Mouse (Mus musculus) heart, embryonic 11.5 days (tissue): ENCODE results near the gene Odf3l1. TPM values are rescaled to one million over a fixed set of nuclear protein-coding genes. Genes with fewer than 3 reads are reported as not detected.

ENCODE experiments used
- ATAC-seq: fragments of 200-750 bp; cut with Nextera tagmentation; replicated peaks from 2 replicates; pipeline ENCODE4 v1.8.0; 2017; ENCODE audit warnings: moderate library complexity; ENCODE audit not compliant: insufficient number of reproducible peaks, low FRiP score, low TSS enrichment
- H3K27ac ChIP-seq: fragments of 300-500 bp; sonication (generic); 2 replicates; pipeline ENCODE4 v1.5.1; 2014; ENCODE audit warnings: mild to moderate bottlenecking, low read depth, low read length
- H3K27me3 ChIP-seq: fragments of 300-500 bp; sonication (generic); 2 replicates; pipeline ENCODE4 v1.6.1; 2014; ENCODE audit warnings: mild to moderate bottlenecking, low read length, mixed read lengths; ENCODE audit not compliant: control insufficient read depth, insufficient read depth
- H3K36me3 ChIP-seq: fragments of 300-500 bp; sonication (generic); 2 replicates; pipeline ENCODE4 v1.6.1; 2014; ENCODE audit warnings: mild to moderate bottlenecking, low read length, moderate library complexity, mixed read lengths; ENCODE audit not compliant: control insufficient read depth, insufficient read depth
- H3K4me1 ChIP-seq: fragments of 300-500 bp; sonication (generic); 2 replicates; pipeline ENCODE4 v1.6.1; 2014; ENCODE audit warnings: low read length; ENCODE audit not compliant: control insufficient read depth, insufficient read depth
- H3K4me2 ChIP-seq: fragments of 300-500 bp; sonication (generic); 2 replicates; pipeline ENCODE4 v1.6.1; 2014; ENCODE audit warnings: mild to moderate bottlenecking, moderate library complexity
- H3K4me3 ChIP-seq: fragments of 300-500 bp; sonication (generic); 2 replicates; pipeline ENCODE4 v1.5.1; 2014; ENCODE audit warnings: low read depth, low read length
- H3K9ac ChIP-seq: fragments of 300-500 bp; sonication (generic); 2 replicates; pipeline ENCODE4 v1.6.1; 2014; ENCODE audit warnings: mild to moderate bottlenecking, low read depth, low read length, moderate library complexity
- H3K9me3 ChIP-seq: fragments of 300-500 bp; sonication (generic); replicated peaks from 2 replicates; pipeline ENCODE4 v1.6.1; 2016; ENCODE audit warnings: low read length; ENCODE audit not compliant: control insufficient read depth
- WGBS: fragments of 180-500 bp; shearing (Covaris S2); extraction: QIAGEN DNeasy Blood & Tissue Kit; methylation state at CpG from one replicate; pipeline ENCODE4 v1.1.7; 2014; ENCODE audit not compliant: insufficient replicate concordance; 5-methylcytosine and 5-hydroxymethylcytosine counted together
- polyA plus RNA-seq: library from polyadenylated mRNA; unstranded; fragments of >200 nt; fragmentation: Nextera tagmentation; extraction: Ambion mirVana; gene quantifications from 2 replicates; pipeline ENCODE4 v1.2.1, GENCODE M21; 2014

Gene Odf3l1
- polyA plus RNA-seq, 1 experiment from 2014 or later = 0.87 TPM

DNA sequence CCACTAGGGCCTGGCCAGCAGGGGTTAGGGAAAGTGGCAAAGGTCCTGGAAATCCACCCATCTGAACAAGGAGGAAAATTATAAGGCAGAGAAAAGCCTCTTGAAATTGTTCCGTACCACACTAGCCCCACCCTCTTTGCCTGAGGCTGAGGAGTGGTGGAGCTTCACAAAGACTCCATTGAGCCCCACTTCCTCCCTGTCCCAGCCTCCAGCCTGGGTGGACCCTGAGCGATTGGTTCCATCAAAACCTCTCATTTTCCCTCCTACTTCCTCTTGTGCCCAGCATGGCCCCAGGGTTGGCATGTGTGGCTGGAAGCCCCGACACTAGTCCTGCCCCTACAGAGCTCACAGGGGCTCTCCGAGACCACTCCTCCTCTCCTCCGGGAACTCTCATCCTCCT, 12.8 kb upstream of the Odf3l1 start:
- Histone ChIP-seq H3K27me3 (no peaks in the 10 kb centered on the region), H3K4me1 (peaks cover 34% of the 10 kb centered on the region), H3K36me3 (no peaks in the 10 kb centered on the region), H3K9me3 (no peaks in the 10 kb centered on the region), H3K4me3 (no peak overlapping the region), H3K4me2 (no peak overlapping the region), H3K9ac (no peak overlapping the region), H3K27ac (no peak overlapping the region)
- no peak for ATAC-seq
- 76% methylated on average over 5 of the region's 5 CpGs for WGBS

DNA sequence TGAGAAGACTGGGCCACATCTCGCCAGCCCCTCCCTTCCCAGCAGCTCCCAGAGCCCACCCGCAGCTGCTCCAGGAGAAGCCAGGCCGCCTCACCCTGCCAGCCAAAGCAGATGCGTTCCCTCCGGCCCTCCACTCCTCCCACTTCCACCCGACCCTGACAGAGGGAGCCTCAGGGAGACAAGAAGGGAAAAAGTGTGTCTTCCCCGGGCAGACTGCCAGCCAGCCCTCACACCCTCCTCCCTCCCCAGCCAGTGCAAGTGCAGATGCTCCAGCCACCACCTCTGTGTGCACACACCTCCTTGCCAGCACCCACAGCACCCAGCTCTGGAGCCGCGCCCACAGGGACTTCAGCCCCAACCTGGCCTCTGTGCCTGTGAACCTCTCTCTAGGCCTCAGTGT, 12.3 kb upstream of the Odf3l1 start:
- no peak for ATAC-seq
- Histone ChIP-seq H3K4me1 (peaks cover 35% of the 10 kb centered on the region), H3K27ac (peak overlapping the region; percentile 24; the same call in 1 of the 2 replicates), H3K27me3 (no peaks in the 10 kb centered on the region), H3K9me3 (no peaks in the 10 kb centered on the region), H3K36me3 (no peaks in the 10 kb centered on the region), H3K4me2 (no peak overlapping the region), H3K4me3 (no peak overlapping the region), H3K9ac (0 out of 2 replicates have a peak overlapping the region, but pooled peaks have one; percentile 8)
- 42% methylated on average over 9 of the region's 9 CpGs for WGBS

DNA sequence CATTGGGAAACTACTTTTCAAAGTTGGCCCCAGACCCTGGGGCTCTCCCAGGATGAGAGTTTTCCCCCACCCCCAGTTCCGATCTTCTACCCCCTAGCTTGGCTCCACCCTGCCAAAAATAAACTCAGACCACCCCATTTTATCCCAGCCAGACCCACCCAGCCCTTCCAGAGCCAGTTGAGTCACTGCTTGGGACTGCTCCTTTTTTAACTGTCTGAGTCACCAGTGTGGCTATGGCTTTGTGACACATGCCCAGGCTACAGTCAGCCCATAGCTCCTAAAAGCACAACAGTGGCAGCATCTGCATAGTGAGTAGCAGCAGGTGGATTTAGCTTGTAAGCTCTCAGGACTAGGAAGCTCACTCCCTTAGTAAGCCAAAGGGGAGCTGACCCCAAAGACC, 8.6 kb upstream of the Odf3l1 start:
- H3K9me3 ChIP-seq = no peaks in the 10 kb centered on the region
- 35% methylated on average over 1 of the region's 1 CpGs for WGBS
- no peak overlapping the region for H3K4me3 ChIP-seq
- no peak overlapping the region for H3K9ac ChIP-seq
- no peak for ATAC-seq
- H3K4me1 ChIP-seq = peaks cover 68% of the 10 kb centered on the region
- peak overlapping the region; percentile 36; the same call in 1 of the 2 replicates for H3K27ac ChIP-seq
- H3K36me3 ChIP-seq = no peaks in the 10 kb centered on the region
- 0 out of 2 replicates have a peak overlapping the region, but pooled peaks have one; percentile 11 for H3K4me2 ChIP-seq
- H3K27me3 ChIP-seq = no peaks in the 10 kb centered on the region

DNA sequence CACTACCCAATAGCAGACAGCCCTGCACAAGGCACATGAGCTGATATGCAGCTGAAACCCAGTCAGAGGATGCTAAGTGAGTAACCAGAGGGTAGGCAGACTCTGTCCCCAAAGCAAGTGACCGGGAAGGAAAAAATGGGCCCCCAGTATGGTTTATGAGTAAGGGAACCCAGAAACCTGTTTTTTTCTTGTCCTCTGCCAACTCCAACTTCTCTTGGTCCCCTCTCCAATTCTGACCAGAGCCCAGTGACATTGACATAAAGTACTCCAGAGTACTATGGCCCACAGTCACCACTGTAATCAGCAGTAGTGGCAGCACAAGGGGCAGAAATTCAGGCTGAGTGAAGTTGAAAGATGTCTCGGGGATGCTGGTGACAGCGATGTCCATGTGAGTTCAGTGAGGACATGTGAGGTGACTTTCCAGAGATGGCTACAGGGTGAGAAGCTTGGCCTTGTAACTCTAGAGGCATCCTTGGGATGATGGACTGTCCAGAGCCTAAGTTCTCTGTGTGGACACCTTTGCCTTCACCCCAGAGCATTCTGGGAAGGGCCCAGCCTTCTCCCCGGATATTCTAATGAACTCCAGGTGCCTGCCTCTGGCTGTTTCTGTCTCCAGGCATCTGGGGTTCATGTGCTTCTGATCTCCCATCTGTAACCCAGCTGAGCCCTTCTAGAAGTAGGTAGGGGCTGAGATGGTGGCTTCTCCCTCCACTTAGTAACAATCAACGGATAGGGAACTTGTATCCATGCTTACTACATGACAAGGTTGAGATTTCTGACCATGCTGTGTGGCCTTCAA, 7.8 kb upstream of the Odf3l1 start:
- Histone ChIP-seq H3K27me3 (no peaks in the 10 kb centered on the region), H3K4me2 (no peak overlapping the region), H3K9me3 (no peaks in the 10 kb centered on the region), H3K27ac (0 out of 2 replicates have a peak overlapping the region, but pooled peaks have one; percentile 7), H3K9ac (no peak overlapping the region), H3K4me3 (no peak overlapping the region), H3K36me3 (no peaks in the 10 kb centered on the region), H3K4me1 (peaks cover 76% of the 10 kb centered on the region)
- 71% methylated on average over 5 of the region's 5 CpGs for WGBS
- no peak for ATAC-seq

DNA sequence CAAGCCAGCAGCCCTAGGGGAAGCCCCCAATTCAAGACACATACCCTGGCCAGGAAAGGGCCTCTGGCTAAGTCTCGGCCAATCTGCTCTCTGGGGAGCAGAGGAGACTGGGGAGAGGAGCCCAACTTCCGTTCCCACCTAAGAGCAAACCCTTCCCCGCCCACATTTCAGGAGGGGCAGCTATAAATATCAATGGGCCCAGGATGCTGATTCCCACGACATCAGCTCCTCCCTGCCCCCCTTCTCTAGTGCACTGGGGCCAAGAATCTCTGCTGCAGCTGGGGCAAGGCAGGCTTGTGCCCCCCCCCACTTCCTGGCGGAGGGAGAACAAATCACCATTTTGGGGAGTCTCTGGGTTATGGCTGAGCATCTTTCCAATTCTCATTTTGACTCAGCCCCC, 6.7 kb upstream of the Odf3l1 start:
- peak overlapping the region; percentile 70 for H3K27ac ChIP-seq
- no peak overlapping the region for H3K4me3 ChIP-seq
- peaks cover 75% of the 10 kb centered on the region for H3K4me1 ChIP-seq
- WGBS = 28% methylated on average over 5 of the region's 5 CpGs
- H3K27me3 ChIP-seq = no peaks in the 10 kb centered on the region
- H3K4me2 ChIP-seq = peak overlapping the region; percentile 41
- H3K36me3 ChIP-seq = no peaks in the 10 kb centered on the region
- ATAC-seq = no peak
- peak overlapping the region; percentile 44 for H3K9ac ChIP-seq
- no peaks in the 10 kb centered on the region for H3K9me3 ChIP-seq

DNA sequence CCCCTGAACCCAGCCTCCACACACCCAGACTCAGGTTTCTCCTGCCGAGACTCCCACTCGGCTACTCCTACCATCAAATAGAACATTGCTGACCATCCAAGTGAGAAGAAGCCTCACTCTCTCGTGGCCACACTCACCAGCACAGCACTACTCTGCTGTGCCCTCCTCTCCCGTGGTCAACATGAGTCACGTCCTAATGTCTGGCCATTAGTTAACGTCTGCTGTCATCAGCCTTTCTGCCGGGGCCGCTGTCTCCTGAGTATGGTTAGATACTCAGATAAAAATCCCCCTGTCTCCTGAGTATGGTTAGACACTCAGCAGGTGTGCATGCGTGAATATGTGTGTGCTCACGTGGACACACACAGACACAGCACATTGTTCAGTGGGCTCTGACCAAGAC, 6.3 kb upstream of the Odf3l1 start:
- H3K4me3 ChIP-seq = no peak overlapping the region
- 24% methylated on average over 10 of the region's 10 CpGs for WGBS

DNA sequence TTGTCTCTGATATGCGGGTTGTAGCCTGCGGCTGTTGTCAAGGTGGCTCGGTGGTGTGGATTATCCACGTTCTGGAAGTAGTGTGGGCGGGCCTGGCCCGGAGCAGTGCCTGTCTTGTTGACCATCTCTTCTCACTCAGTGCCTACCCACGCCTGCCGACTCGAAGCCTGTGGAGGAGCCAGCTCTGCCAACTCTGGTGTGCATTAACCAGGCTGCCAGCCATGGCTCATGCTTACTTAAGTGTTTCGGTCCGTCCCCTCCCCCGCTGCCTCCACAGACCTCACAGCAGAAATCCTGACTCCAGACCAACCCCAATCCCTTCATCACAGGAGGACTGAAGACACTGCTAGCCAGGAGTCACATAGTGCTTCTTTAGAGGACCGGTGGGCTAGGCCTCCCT, 5.1 kb upstream of the Odf3l1 start:
- Histone ChIP-seq H3K9me3 (no peaks in the 10 kb centered on the region), H3K27me3 (peaks cover 5% of the 10 kb centered on the region; the same call in 1 of the 2 replicates), H3K36me3 (no peaks in the 10 kb centered on the region), H3K27ac (no peak overlapping the region), H3K4me1 (peaks cover 82% of the 10 kb centered on the region), H3K9ac (no peak overlapping the region), H3K4me3 (no peak overlapping the region), H3K4me2 (no peak overlapping the region)
- no peak for ATAC-seq
- WGBS = 70% methylated on average over 13 of the region's 13 CpGs

More for the DNA sequence above, 6.3 kb upstream of the Odf3l1 start:
- H3K9me3 ChIP-seq = no peaks in the 10 kb centered on the region
- no peak for ATAC-seq
- peaks cover 2% of the 10 kb centered on the region; the same call in 1 of the 2 replicates for H3K27me3 ChIP-seq
- H3K4me2 ChIP-seq = peak overlapping the region; percentile 41
- peaks cover 79% of the 10 kb centered on the region for H3K4me1 ChIP-seq
- peak overlapping the region; percentile 44 for H3K9ac ChIP-seq
- H3K27ac ChIP-seq = peak overlapping the region; percentile 70
- H3K36me3 ChIP-seq = no peaks in the 10 kb centered on the region

DNA sequence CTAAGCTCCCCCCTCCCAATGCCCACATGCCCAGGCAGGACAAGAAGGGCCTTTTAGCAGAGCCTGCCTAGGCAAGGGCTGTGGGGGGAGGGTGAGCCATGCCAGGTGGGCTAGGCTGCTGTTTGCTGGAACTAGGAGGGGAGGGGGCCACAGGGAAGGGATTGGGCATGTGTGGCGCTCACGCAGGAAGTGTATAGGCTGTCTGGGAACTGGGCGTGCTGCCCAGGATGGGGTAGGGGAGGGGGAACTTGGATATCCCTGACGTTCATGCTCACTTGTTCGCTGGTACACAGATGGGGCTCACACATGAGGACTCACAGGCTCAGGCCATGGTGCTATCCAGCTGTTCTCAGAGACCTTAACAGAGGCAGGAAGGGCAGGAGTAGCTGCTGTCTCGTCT, 3.8 kb upstream of the Odf3l1 start:
- Histone ChIP-seq H3K4me1 (peaks cover 80% of the 10 kb centered on the region), H3K9me3 (no peaks in the 10 kb centered on the region), H3K4me2 (peak overlapping the region; percentile 64), H3K27me3 (peaks cover 8% of the 10 kb centered on the region), H3K9ac (peak overlapping the region; percentile 76), H3K36me3 (no peaks in the 10 kb centered on the region), H3K27ac (peak overlapping the region; percentile 79), H3K4me3 (peak overlapping the region; percentile 6; the same call in 1 of the 2 replicates)
- no peak for ATAC-seq
- WGBS = 37% methylated on average over 6 of the region's 6 CpGs
